In the genomic region with DNA sequence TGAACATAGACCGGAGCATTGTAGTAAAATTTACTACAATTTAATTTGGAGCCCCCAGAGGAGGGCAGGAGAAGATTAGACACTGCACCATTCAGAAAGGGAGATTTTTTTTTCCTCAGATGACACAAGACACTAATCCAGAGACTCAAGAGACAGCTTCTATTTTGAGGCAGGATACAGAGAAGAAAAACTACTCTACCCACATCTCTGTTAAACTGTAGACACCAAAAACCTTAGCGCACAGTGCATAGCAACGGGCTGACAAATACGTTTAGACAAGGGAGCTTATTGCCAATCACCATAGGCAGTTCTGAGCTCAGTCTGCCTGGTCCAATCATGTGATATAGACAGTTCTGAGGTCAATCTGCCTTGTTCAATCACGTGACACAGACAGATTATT, we compare ENCODE assay signal across 23 mouse cellular contexts.
"Had no signal": no experiment of that assay in that cellular context is flagged by ENCODE, and none has a peak within 500 bp of the region (broad histone marks: within the 10 kb centered on the region; RNA-seq: fewer than 3 reads in every experiment).

No protein-coding gene starts in this region.

- H3K9me3 ChIP-seq: heart, embryonic 13.5 days; heart, embryonic 15.5 days; hindbrain, embryonic 13.5 days; hindbrain, embryonic 15.5 days; kidney, embryonic 15.5 days; limb, embryonic 13.5 days; limb, embryonic 15.5 days had no signal

- H3K9ac ChIP-seq: heart, embryonic 13.5 days; heart, embryonic 15.5 days; hindbrain, embryonic 13.5 days; hindbrain, embryonic 15.5 days; kidney, embryonic 15.5 days; limb, embryonic 13.5 days; limb, embryonic 15.5 days had no signal

- ATAC-seq: hindbrain, postnatal 0 days had no signal

- DNase-seq: gastrocnemius, postnatal 14 days; gastrocnemius, postnatal 36 days; heart, adult 2 months; heart, postnatal 14 days; heart, postnatal 36 days; kidney, adult 11 months; kidney, adult 2 months; kidney, adult 9 months; kidney, postnatal 14 days; kidney, postnatal 36 days; layer of hippocampus, adult 9-11 months; layer of hippocampus, postnatal 36 days; left cerebral cortex, postnatal 4 days had no signal

- H3K27ac ChIP-seq: heart, adult 2 months; heart, embryonic 13.5 days; heart, embryonic 15.5 days; hindbrain, embryonic 13.5 days; hindbrain, embryonic 15.5 days; hindbrain, postnatal 0 days; kidney, embryonic 15.5 days; kidney, postnatal 0 days; limb, embryonic 13.5 days; limb, embryonic 15.5 days had no signal

- H3K4me2 ChIP-seq: heart, embryonic 11.5 days; heart, embryonic 13.5 days; heart, embryonic 15.5 days; hindbrain, embryonic 13.5 days; hindbrain, embryonic 15.5 days; kidney, embryonic 15.5 days; limb, embryonic 13.5 days; limb, embryonic 15.5 days had no signal

- H3K4me3 ChIP-seq: heart, adult 2 months; heart, embryonic 13.5 days; heart, embryonic 15.5 days; hindbrain, embryonic 13.5 days; hindbrain, embryonic 15.5 days; kidney, embryonic 15.5 days; limb, embryonic 13.5 days; limb, embryonic 15.5 days had no signal

- H3K27me3 ChIP-seq: heart, embryonic 13.5 days; heart, embryonic 15.5 days; hindbrain, embryonic 13.5 days; hindbrain, embryonic 15.5 days; kidney, embryonic 15.5 days; limb, embryonic 15.5 days had no signal

- H3K4me1 ChIP-seq: hindbrain, embryonic 13.5 days; hindbrain, embryonic 15.5 days; limb, embryonic 13.5 days; limb, embryonic 15.5 days had no signal

- H3K36me3 ChIP-seq: heart, embryonic 13.5 days; heart, embryonic 15.5 days; hindbrain, embryonic 13.5 days; hindbrain, embryonic 15.5 days; kidney, embryonic 15.5 days; limb, embryonic 13.5 days; limb, embryonic 15.5 days had no signal
